Mouse (Mus musculus) liver, embryonic 16.5 days (tissue): Measurements from ENCODE around the gene Osbpl3. TPM values are rescaled to one million over a fixed set of nuclear protein-coding genes. Genes with fewer than 3 reads are reported as not detected.
"Not testable (repeated sequence)": the region's sequence is repeated elsewhere in the genome, so short reads cannot be mapped to it uniquely, and the experiment has no call there.

Source experiments
- ATAC-seq: fragments of 200-750 bp; cut with Nextera tagmentation; 2 replicates; pipeline ENCODE4 v1.8.0; 2017; ENCODE audit warnings: low read depth, mild to moderate bottlenecking, moderate number of reproducible peaks, moderate library complexity
- H3K27ac ChIP-seq: fragments of 300-500 bp; sonication (generic); 2 replicates; pipeline ENCODE4 v1.5.1; 2014; ENCODE audit warnings: mild to moderate bottlenecking, low read length
- H3K27me3 ChIP-seq: fragments of 300-500 bp; sonication (generic); 2 replicates; pipeline ENCODE4 v1.6.1; 2014; ENCODE audit warnings: low read depth, low read length, mixed read lengths; ENCODE audit not compliant: control insufficient read depth, insufficient read depth
- H3K36me3 ChIP-seq: fragments of 300-500 bp; sonication (generic); 2 replicates; pipeline ENCODE4 v1.6.1; 2014; ENCODE audit warnings: mild to moderate bottlenecking; ENCODE audit not compliant: control insufficient read depth, insufficient read depth
- H3K4me1 ChIP-seq: fragments of 300-500 bp; sonication (generic); 2 replicates; pipeline ENCODE4 v1.6.1; 2014; ENCODE audit warnings: low read depth, low read length, mixed read lengths; ENCODE audit not compliant: control insufficient read depth
- H3K4me2 ChIP-seq: fragments of 300-500 bp; sonication (generic); 2 replicates; pipeline ENCODE4 v1.6.1; 2014; ENCODE audit warnings: low read depth, low read length, mixed read lengths
- H3K4me3 ChIP-seq: fragments of 300-500 bp; sonication (generic); 2 replicates; pipeline ENCODE4 v1.5.1; 2014; ENCODE audit warnings: low read depth, mild to moderate bottlenecking, low read length
- H3K9ac ChIP-seq: fragments of 300-500 bp; sonication (generic); 2 replicates; pipeline ENCODE4 v1.6.1; 2014; ENCODE audit warnings: low read depth, low read length
- H3K9me3 ChIP-seq: fragments of 300-500 bp; sonication (generic); replicated peaks from 2 replicates; pipeline ENCODE4 v1.6.1; 2016; ENCODE audit warnings: low read length; ENCODE audit not compliant: control insufficient read depth
- WGBS: fragments of 180-500 bp; shearing (Covaris S2); extraction: QIAGEN DNeasy Blood & Tissue Kit; methylation state at CpG from one replicate; pipeline ENCODE4 v1.1.7; 2014; ENCODE audit not compliant: insufficient replicate concordance; 5-methylcytosine and 5-hydroxymethylcytosine counted together
- polyA plus RNA-seq: library from polyadenylated mRNA; unstranded; fragments of >200 nt; fragmentation: Nextera tagmentation; extraction: Ambion mirVana; gene quantifications from 2 replicates; pipeline ENCODE4 v1.2.1, GENCODE M21; 2015

The Osbpl3 gene
- polyA plus RNA-seq, 1 experiment from 2014 or later: 0.60 TPM

- no peak overlapping the region for H3K27ac ChIP-seq
- WGBS: 69% methylated on average over 7 of the region's 7 CpGs
Measured at GRCm38 (mm10) chr6:50440197-50440596, 15.8 kb downstream of the Osbpl3 start.

GRCm38 (mm10) chr6:50438900-50439299 is 17.1 kb downstream of the Osbpl3 start:
- H3K27me3 ChIP-seq, H3K9me3 ChIP-seq, H3K4me3 ChIP-seq, H3K27ac ChIP-seq, ATAC-seq, H3K9ac ChIP-seq, H3K36me3 ChIP-seq, H3K4me1 ChIP-seq, H3K4me2 ChIP-seq: not testable (repeated sequence)
- 66% methylated on average over 4 of the region's 4 CpGs for whole genome bisulfite sequencing

More at GRCm38 (mm10) chr6:50440197-50440596, 15.8 kb downstream of the Osbpl3 start:
- no peak overlapping the region for H3K9ac ChIP-seq
- no peaks in the 10 kb centered on the region for H3K36me3 ChIP-seq
- no peak for ATAC-seq
- H3K9me3 ChIP-seq: no peaks in the 10 kb centered on the region
- no peak overlapping the region for H3K4me3 ChIP-seq
- no peaks in the 10 kb centered on the region for H3K27me3 ChIP-seq
- H3K4me1 ChIP-seq: no peaks in the 10 kb centered on the region
- H3K4me2 ChIP-seq: no peak overlapping the region

DNA sequence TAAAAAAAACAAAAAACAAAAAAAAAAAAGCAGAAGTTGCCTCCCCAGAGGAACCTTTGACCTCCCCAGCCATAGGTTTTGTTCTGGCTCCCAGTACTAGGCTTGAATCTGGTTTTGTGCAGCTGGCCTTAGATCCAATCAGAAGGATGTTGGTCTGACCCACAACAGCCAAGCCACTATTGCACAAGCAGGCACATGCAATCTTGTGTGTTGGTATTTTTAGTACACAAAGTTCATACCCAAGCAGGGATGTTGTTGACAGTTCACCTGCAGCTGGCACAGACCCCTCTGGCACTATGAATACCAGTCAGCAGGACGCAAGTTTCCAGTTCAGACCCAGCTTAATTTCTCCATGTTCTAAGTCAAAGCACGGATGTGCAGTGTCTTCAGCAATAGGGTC is 18.2 kb downstream of the Osbpl3 start:
- Histone ChIP-seq H3K4me3 (no peak overlapping the region), H3K36me3 (no peaks in the 10 kb centered on the region), H3K9me3 (no peaks in the 10 kb centered on the region), H3K9ac (no peak overlapping the region), H3K27ac (no peak overlapping the region), H3K4me1 (no peaks in the 10 kb centered on the region), H3K27me3 (no peaks in the 10 kb centered on the region), H3K4me2 (no peak overlapping the region)
- 58% methylated on average over 2 of the region's 2 CpGs for WGBS
- ATAC-seq: no peak

- Histone ChIP-seq H3K4me3 (no peak overlapping the region), H3K27ac (no peak overlapping the region), H3K27me3 (no peaks in the 10 kb centered on the region), H3K4me1 (no peaks in the 10 kb centered on the region), H3K9me3 (no peaks in the 10 kb centered on the region), H3K36me3 (no peaks in the 10 kb centered on the region), H3K9ac (no peak overlapping the region), H3K4me2 (no peak overlapping the region)
- ATAC-seq: no peak
- 39% methylated on average over 2 of the region's 2 CpGs for WGBS
Measured at GRCm38 (mm10) chr6:50436661-50437060, 19.3 kb downstream of the Osbpl3 start.

- H3K4me2 ChIP-seq: no peak overlapping the region
- H3K9me3 ChIP-seq: no peaks in the 10 kb centered on the region
- no peaks in the 10 kb centered on the region for H3K36me3 ChIP-seq
- H3K4me1 ChIP-seq: no peaks in the 10 kb centered on the region
- ATAC-seq: no peak
- no peak overlapping the region for H3K9ac ChIP-seq
- no peaks in the 10 kb centered on the region for H3K27me3 ChIP-seq
- WGBS: 70% methylated on average over 5 of the region's 5 CpGs
- H3K27ac ChIP-seq: no peak overlapping the region
- no peak overlapping the region for H3K4me3 ChIP-seq
Measured at GRCm38 (mm10) chr6:50432491-50432890, 23.5 kb downstream of the Osbpl3 start.

GRCm38 (mm10) chr6:50429299-50429698 is 26.7 kb downstream of the Osbpl3 start:
- Histone ChIP-seq H3K9me3 (no peaks in the 10 kb centered on the region), H3K4me3 (no peak overlapping the region), H3K4me1 (no peaks in the 10 kb centered on the region), H3K27ac (no peak overlapping the region), H3K9ac (no peak overlapping the region), H3K36me3 (no peaks in the 10 kb centered on the region), H3K27me3 (no peaks in the 10 kb centered on the region), H3K4me2 (no peak overlapping the region)
- no peak for ATAC-seq
- 62% methylated on average over 7 of the region's 7 CpGs for WGBS

- Histone ChIP-seq H3K9ac (no peak overlapping the region), H3K4me1 (no peaks in the 10 kb centered on the region), H3K9me3 (no peaks in the 10 kb centered on the region), H3K27ac (no peak overlapping the region), H3K4me3 (no peak overlapping the region), H3K4me2 (no peak overlapping the region), H3K27me3 (no peaks in the 10 kb centered on the region), H3K36me3 (no peaks in the 10 kb centered on the region)
- ATAC-seq: no peak
- WGBS: 77% methylated on average over 11 of the region's 11 CpGs
Measured at GRCm38 (mm10) chr6:50427051-50427732, 28.8 kb downstream of the Osbpl3 start.

GRCm38 (mm10) chr6:50426571-50426970 is 29.4 kb downstream of the Osbpl3 start:
- Histone ChIP-seq H3K4me3 (no peak overlapping the region), H3K4me1 (no peaks in the 10 kb centered on the region), H3K9me3 (no peaks in the 10 kb centered on the region), H3K27me3 (no peaks in the 10 kb centered on the region), H3K27ac (no peak overlapping the region), H3K4me2 (no peak overlapping the region), H3K36me3 (no peaks in the 10 kb centered on the region), H3K9ac (no peak overlapping the region)
- WGBS: 72% methylated on average over 4 of the region's 4 CpGs
- ATAC-seq: no peak

- 69% methylated on average over 4 of the region's 4 CpGs for WGBS
- Histone ChIP-seq H3K27ac (no peak overlapping the region), H3K9ac (no peak overlapping the region), H3K36me3 (no peaks in the 10 kb centered on the region), H3K4me1 (no peaks in the 10 kb centered on the region), H3K9me3 (no peaks in the 10 kb centered on the region), H3K4me2 (no peak overlapping the region), H3K4me3 (no peak overlapping the region), H3K27me3 (no peaks in the 10 kb centered on the region)
- no peak for ATAC-seq
Measured at GRCm38 (mm10) chr6:50424271-50424670, 31.7 kb downstream of the Osbpl3 start.
